Mouse (Mus musculus): ENCODE data around the gene Uqcr11. TPM values are rescaled to one million over a fixed set of nuclear protein-coding genes. Genes with fewer than 3 reads are reported as not detected.

The Uqcr11 gene
- polyA plus RNA-seq, 1 experiment from 2014 or later = 659 TPM

DNA sequence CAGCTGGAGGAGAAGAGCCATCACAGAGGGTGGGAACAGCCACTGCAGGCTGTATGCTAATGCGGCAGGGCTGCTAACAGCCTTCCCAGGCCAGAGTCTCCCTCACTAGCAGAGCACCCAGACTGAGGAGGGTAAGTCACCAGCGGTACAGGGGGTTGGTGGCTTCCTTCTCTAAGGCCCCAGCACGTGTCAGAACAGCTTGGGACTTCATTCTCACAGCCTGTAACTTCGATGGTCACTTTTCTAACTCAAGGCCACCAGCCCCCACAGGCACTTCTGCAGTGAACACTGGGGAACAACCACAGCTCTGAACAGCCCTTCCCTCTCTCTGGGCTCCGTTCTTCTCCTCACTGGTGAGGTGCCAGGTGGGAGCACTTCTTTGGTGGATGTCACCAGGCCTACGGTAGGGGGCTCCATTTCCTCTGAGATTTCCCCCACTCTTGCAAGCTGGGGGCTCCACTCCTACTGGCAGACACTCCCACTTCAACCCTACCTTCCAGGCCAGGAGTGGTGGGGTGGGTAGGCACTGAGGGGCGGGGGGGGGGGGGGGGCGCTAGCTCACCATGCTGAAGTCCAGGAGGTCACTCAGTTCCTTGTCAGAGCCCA is 23.8 kb upstream of the Uqcr11 start:
- 74% methylated on average over 6 of the region's 8 CpGs for WGBS
- Histone ChIP-seq H3K4me2 (replicated peaks) (no peak overlapping the region), H3K4me1 (peaks cover 25% of the 10 kb centered on the region), H3K4me3 (replicated peaks) (0 out of 2 replicates have a peak overlapping the region, but pooled peaks have one; percentile 1), H3K27ac (replicated peaks) (no peak overlapping the region), H3K9ac (no peak overlapping the region), H3K27me3 (no peaks in the 10 kb centered on the region), H3K36me3 (peaks cover 52% of the 10 kb centered on the region), H3K9me3 (replicated peaks) (0 out of 2 replicates have a peak, but pooled peaks cover under 1% of the 10 kb centered on the region)
- no peak for ATAC-seq (ENCODE audit: insufficient number of reproducible peaks, low FRiP score, low TSS enrichment, low read depth)

DNA sequence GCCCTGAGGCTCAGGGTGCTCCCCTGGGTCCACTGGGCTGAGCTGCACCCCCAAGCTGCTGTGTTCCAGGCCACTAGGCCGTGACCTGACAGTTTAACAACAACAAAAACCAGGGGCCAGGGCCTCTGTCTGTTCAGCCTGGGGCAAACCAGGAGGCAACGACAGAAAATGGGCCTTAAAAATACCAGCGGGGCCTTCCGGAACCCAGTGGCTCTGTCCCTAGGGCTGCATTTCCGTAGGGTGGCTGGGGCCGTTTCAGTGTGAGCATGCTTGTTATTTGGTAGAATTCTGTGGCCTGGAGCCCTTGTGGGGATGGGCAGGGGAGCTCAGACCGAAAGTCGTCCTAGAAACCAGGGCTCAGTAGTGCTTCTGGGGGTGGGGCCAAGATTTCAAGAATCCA is 23.2 kb upstream of the Uqcr11 start:
- WGBS = 80% methylated on average over 8 of the region's 8 CpGs
- H3K27me3 ChIP-seq = no peaks in the 10 kb centered on the region
- H3K9me3 ChIP-seq (replicated peaks) = 0 out of 2 replicates have a peak, but pooled peaks cover 5% of the 10 kb centered on the region
- H3K4me1 ChIP-seq = peaks cover 23% of the 10 kb centered on the region
- H3K36me3 ChIP-seq = peaks cover 59% of the 10 kb centered on the region
- ATAC-seq (ENCODE audit: insufficient number of reproducible peaks, low FRiP score, low TSS enrichment, low read depth) = no peak
- no peak overlapping the region for H3K4me2 ChIP-seq (replicated peaks)
- no peak overlapping the region for H3K4me3 ChIP-seq (replicated peaks)
- no peak overlapping the region for H3K9ac ChIP-seq
- no peak overlapping the region for H3K27ac ChIP-seq (replicated peaks)

DNA sequence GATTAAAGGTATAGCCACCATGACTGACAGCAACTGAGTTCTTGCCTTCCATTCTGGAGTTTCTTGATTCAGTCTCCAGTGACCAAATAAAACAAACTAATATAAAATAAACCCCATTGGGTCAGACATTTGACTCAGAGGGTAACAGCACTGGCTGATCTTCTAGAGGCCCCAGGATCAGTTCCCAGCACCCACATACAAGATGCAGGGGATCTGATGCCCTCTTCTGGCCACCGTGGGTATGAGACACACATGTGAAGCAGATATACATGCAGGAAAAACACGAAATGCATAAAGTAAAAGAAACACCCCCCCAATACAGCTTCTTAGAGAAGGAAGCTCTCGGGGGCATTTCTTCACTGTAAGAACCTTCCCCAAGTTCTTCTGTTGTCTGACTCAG is 18.4 kb upstream of the Uqcr11 start:
- Histone ChIP-seq H3K4me3 (replicated peaks) (no peak overlapping the region), H3K9ac (no peak overlapping the region), H3K27me3 (no peaks in the 10 kb centered on the region), H3K4me2 (replicated peaks) (no peak overlapping the region), H3K4me1 (peaks cover 17% of the 10 kb centered on the region; the same call in 1 of the 2 replicates), H3K27ac (replicated peaks) (no peak overlapping the region), H3K36me3 (peaks cover 94% of the 10 kb centered on the region), H3K9me3 (replicated peaks) (0 out of 2 replicates have a peak, but pooled peaks cover 5% of the 10 kb centered on the region)
- WGBS = 93% methylated on average over 3 of the region's 3 CpGs
- no peak for ATAC-seq (ENCODE audit: insufficient number of reproducible peaks, low FRiP score, low TSS enrichment, low read depth)

DNA sequence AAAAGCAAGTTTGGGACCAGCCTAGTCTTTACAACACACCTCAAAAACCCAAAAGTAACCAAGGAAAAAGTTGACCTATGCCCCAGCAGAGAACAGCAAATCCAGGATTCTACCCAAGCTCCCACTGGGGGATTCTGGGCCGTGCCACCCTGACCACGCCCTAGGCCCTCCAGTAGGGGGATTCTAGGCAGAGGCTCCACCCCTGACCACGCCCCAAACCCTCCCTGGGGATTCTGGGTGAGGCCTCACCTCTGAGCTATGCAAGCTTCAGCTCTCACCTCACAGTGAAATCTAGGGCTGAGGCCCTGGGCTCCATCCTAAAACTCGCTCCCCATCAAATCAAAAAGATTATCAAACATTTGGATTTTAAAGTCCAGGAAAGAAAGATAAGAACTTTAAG is 16.9 kb upstream of the Uqcr11 start:
- Histone ChIP-seq H3K36me3 (peaks cover 94% of the 10 kb centered on the region), H3K9ac (no peak overlapping the region), H3K4me1 (peaks cover 25% of the 10 kb centered on the region), H3K4me3 (replicated peaks) (no peak overlapping the region), H3K27me3 (no peaks in the 10 kb centered on the region), H3K27ac (replicated peaks) (no peak overlapping the region), H3K4me2 (replicated peaks) (no peak overlapping the region), H3K9me3 (replicated peaks) (0 out of 2 replicates have a peak, but pooled peaks cover 5% of the 10 kb centered on the region)
- WGBS = 49% methylated on average over 4 of the region's 4 CpGs
- ATAC-seq (ENCODE audit: insufficient number of reproducible peaks, low FRiP score, low TSS enrichment, low read depth) = no peak

DNA sequence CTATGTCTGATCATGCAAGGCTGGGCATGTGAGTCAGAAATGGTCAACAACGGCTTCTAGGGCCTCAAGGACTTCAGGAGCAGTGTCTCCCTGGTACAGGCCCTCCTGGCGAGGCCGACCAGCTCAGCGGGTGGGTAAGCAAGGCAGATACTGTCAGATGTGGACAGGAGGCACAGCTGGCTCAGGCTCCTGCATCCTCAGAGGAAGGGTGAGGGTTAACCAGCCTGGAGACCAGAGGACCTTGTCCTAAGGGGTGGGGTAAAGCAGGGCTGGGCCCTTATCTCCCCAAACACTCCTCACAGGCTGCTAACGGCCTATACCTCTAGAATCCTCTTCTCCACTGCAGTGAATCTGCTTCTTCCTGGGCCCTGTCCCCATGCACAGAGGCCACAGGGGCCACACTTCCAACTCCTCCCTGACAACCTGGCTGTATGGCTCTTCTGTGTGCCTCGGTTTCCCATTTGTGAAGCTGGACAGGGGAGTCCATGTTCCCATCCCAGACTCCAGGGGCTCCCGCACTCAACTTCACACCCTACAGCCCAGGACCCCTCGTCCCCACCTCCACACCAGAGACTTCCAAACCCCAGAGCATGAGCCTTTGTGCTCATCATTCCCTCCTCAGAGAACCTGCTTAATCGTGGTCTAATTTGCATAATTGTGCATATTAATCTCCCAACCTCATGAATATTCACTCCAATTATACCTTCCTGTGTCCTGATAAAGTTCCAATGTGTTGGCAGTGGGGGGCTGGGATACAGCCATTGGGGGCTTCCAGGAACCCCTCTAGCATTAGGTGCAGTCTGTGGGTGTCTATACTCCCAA is 15.2 kb upstream of the Uqcr11 start:
- H3K4me3 ChIP-seq (replicated peaks) = no peak overlapping the region
- H3K36me3 ChIP-seq = peaks cover 94% of the 10 kb centered on the region
- H3K9ac ChIP-seq = no peak overlapping the region
- ATAC-seq (ENCODE audit: insufficient number of reproducible peaks, low FRiP score, low TSS enrichment, low read depth) = no peak
- H3K4me2 ChIP-seq (replicated peaks) = no peak overlapping the region
- 88% methylated on average over 9 of the region's 9 CpGs for WGBS
- no peaks in the 10 kb centered on the region for H3K27me3 ChIP-seq
- H3K4me1 ChIP-seq = peaks cover 31% of the 10 kb centered on the region
- H3K9me3 ChIP-seq (replicated peaks) = 0 out of 2 replicates have a peak, but pooled peaks cover 5% of the 10 kb centered on the region
- no peak overlapping the region for H3K27ac ChIP-seq (replicated peaks)

DNA sequence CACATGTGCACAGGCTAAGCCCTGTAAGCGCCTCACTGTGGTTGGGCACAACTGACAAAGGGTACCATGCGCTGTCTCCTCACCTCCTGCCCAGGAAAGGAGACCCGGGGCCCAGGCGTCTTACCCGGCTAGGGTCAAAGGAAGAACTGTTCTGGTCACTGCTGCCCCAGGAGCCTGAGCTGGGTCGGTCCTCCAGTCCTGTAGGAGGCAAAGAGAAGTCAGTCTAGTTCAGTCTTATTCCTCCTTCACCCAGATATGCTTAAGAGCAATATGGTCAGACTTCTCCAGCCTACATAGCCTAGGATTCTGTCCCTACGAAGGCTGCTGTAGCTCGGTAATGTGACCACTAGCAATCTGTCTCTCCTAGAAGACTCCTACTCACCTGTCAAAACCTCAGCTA is 14.6 kb upstream of the Uqcr11 start:
- Histone ChIP-seq H3K4me2 (replicated peaks) (no peak overlapping the region), H3K4me1 (peaks cover 31% of the 10 kb centered on the region), H3K4me3 (replicated peaks) (no peak overlapping the region), H3K9ac (no peak overlapping the region), H3K36me3 (peaks cover 94% of the 10 kb centered on the region), H3K9me3 (replicated peaks) (0 out of 2 replicates have a peak, but pooled peaks cover 5% of the 10 kb centered on the region), H3K27ac (replicated peaks) (no peak overlapping the region), H3K27me3 (no peaks in the 10 kb centered on the region)
- 93% methylated on average over 8 of the region's 8 CpGs for WGBS
- no peak for ATAC-seq (ENCODE audit: insufficient number of reproducible peaks, low FRiP score, low TSS enrichment, low read depth)

DNA sequence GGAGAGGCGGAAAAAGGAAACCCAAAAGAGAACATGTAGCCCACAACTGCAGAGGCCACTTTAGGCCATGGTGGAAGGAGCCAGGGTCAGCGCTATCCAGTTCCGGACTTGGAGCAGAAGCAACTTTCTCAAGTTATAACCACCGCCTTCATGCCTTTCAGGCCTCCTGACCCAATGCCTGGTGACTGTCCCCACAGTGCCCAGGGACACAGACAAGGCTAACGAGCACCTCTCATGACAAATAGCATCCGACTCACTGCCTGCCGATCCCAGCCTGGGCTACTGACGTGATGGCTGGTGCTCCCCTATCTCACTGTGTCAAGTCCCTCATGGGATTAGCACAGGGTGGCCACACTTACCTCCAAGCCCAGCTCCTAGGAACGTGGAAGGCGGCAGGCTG is 14.1 kb upstream of the Uqcr11 start:
- H3K4me3 ChIP-seq (replicated peaks) = no peak overlapping the region

DNA sequence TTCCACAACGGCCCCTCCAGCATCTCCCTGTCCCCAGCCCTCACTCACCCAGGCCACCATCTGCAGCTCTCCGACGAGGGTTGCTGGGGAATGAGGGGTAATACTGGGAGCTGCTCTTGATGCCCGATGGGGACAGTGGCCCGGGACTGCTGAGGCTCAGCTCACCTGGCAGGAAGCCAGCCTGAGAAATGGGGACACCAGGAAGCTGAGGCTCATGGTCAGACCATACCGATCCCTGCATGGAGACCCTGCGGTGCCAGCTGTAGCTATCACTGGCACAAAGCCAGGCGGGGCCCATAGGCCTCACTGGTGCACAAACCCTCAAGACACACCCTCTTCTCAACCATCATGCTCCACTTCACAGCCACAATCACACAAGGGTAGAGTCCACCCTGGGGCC is 12.8 kb upstream of the Uqcr11 start:
- Histone ChIP-seq H3K4me1 (peaks cover 33% of the 10 kb centered on the region), H3K27ac (replicated peaks) (no peak overlapping the region; the same call in 1 of the 2 replicates), H3K27me3 (no peaks in the 10 kb centered on the region), H3K9me3 (replicated peaks) (no peaks in the 10 kb centered on the region), H3K4me3 (replicated peaks) (no peak overlapping the region), H3K4me2 (replicated peaks) (no peak overlapping the region), H3K36me3 (peaks cover 94% of the 10 kb centered on the region), H3K9ac (no peak overlapping the region)
- WGBS = 71% methylated on average over 8 of the region's 8 CpGs
- 0 out of 2 replicates have a peak, but pooled peaks have one; percentile 5 for ATAC-seq (ENCODE audit: insufficient number of reproducible peaks, low FRiP score, low TSS enrichment, low read depth)

More for the DNA sequence above, 14.1 kb upstream of the Uqcr11 start:
- no peak overlapping the region for H3K4me2 ChIP-seq (replicated peaks)
- no peak overlapping the region for H3K9ac ChIP-seq
- no peaks in the 10 kb centered on the region for H3K27me3 ChIP-seq
- no peak overlapping the region for H3K27ac ChIP-seq (replicated peaks)
- ATAC-seq (ENCODE audit: insufficient number of reproducible peaks, low FRiP score, low TSS enrichment, low read depth) = no peak
- WGBS = 90% methylated on average over 10 of the region's 10 CpGs
- H3K9me3 ChIP-seq (replicated peaks) = 0 out of 2 replicates have a peak, but pooled peaks cover 5% of the 10 kb centered on the region
- peaks cover 31% of the 10 kb centered on the region for H3K4me1 ChIP-seq
- peaks cover 94% of the 10 kb centered on the region for H3K36me3 ChIP-seq

DNA sequence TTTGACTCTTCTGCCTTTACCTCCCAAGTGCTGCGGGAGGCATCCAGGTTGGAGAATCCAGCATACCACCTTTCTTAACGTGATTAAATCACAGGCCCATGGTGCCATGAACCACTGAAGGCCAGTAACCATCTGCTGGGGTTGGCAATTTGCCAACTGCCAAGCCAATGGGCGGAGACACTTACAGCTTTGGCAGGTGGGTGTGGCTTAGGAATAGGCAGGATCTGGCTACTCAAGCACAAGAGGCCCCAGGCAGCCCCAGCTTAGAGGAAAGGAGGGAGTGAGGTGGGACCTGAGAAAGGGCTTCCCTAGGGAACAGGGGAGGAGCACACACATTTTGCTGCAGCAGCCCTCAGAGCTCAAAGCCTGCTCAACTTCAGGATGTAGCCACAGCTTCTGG is 11.7 kb upstream of the Uqcr11 start:
- no peaks in the 10 kb centered on the region for H3K27me3 ChIP-seq
- ATAC-seq (ENCODE audit: insufficient number of reproducible peaks, low FRiP score, low TSS enrichment, low read depth) = no peak
- H3K36me3 ChIP-seq = peaks cover 94% of the 10 kb centered on the region
- H3K4me3 ChIP-seq (replicated peaks) = no peak overlapping the region
- no peaks in the 10 kb centered on the region for H3K9me3 ChIP-seq (replicated peaks)
- WGBS = 64% methylated on average over 3 of the region's 3 CpGs
- H3K9ac ChIP-seq = no peak overlapping the region
- peaks cover 25% of the 10 kb centered on the region for H3K4me1 ChIP-seq
- H3K27ac ChIP-seq (replicated peaks) = 0 out of 2 replicates have a peak overlapping the region, but pooled peaks have one; percentile 13
- H3K4me2 ChIP-seq (replicated peaks) = no peak overlapping the region

DNA sequence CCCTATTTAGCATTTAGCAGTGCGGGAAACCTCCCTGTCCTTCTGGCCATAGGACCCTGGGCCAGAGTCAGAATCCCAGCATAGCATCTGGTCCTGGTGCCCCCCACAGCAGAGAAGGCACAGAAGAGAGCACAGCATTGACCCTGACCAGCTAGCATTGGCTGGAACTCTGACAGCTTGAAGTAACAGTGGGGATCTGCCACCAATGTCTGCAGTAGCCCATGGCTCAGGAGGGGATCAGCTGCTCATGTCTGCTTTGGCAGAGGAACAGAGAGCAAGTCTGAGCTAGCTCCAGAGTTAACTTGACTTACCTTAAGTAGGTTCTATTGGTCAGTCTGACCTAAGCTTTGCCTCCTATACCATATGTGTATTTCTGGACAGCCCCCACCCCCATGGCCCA is 11.2 kb upstream of the Uqcr11 start:
- H3K27me3 ChIP-seq = no peaks in the 10 kb centered on the region
- no peak overlapping the region for H3K9ac ChIP-seq
- H3K9me3 ChIP-seq (replicated peaks) = no peaks in the 10 kb centered on the region
- no peak overlapping the region for H3K27ac ChIP-seq (replicated peaks)
- H3K4me1 ChIP-seq = peaks cover 25% of the 10 kb centered on the region
- H3K36me3 ChIP-seq = peaks cover 95% of the 10 kb centered on the region
- no peak overlapping the region for H3K4me3 ChIP-seq (replicated peaks)
- H3K4me2 ChIP-seq (replicated peaks) = no peak overlapping the region
- WGBS = 94% methylated on average over 1 of the region's 1 CpGs
- ATAC-seq (ENCODE audit: insufficient number of reproducible peaks, low FRiP score, low TSS enrichment, low read depth) = no peak

DNA sequence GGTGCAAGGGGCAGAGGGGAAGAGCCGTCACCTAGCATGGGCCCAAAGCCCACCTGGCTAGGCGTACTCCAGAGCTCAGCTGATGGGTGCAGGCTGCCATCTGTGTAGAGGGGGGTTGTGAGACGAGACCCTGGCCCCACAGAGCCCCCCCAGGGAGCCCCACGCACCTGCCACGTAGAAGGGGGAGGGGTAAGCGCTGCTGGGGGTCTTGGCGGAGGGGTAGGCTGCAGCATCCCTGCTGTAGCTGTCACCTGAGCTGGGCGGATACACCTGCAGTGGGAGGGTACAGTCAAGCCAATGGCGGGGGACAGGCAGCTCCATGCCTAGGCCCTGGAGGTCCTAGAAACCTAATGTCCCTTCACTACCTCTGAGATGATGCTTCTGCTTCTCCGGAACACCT is 10.7 kb upstream of the Uqcr11 start:
- 91% methylated on average over 10 of the region's 10 CpGs for WGBS
- Histone ChIP-seq H3K4me3 (replicated peaks) (no peak overlapping the region), H3K9me3 (replicated peaks) (no peaks in the 10 kb centered on the region), H3K27me3 (no peaks in the 10 kb centered on the region), H3K27ac (replicated peaks) (no peak overlapping the region), H3K36me3 (peaks cover 100% of the 10 kb centered on the region), H3K4me1 (peaks cover 25% of the 10 kb centered on the region), H3K9ac (no peak overlapping the region), H3K4me2 (replicated peaks) (no peak overlapping the region)
- ATAC-seq (ENCODE audit: insufficient number of reproducible peaks, low FRiP score, low TSS enrichment, low read depth) = no peak
